Mouse (Mus musculus): Measurements from ENCODE around the gene Rcor2. TPM values are rescaled to one million over a fixed set of nuclear protein-coding genes. Genes with fewer than 3 reads are reported as not detected.

Rcor2 gene
- polyA plus RNA-seq (2012; rRNA removed; ENCODE audit: low replicate concordance): 1.5 and 3.3 TPM in 2 replicates

GRCm38 (mm10) chr19:7267091-7267741 is at the start of gene Rcor2:
Gene Rcor2 (plus strand): TSS chr19:7267325.

DNA sequence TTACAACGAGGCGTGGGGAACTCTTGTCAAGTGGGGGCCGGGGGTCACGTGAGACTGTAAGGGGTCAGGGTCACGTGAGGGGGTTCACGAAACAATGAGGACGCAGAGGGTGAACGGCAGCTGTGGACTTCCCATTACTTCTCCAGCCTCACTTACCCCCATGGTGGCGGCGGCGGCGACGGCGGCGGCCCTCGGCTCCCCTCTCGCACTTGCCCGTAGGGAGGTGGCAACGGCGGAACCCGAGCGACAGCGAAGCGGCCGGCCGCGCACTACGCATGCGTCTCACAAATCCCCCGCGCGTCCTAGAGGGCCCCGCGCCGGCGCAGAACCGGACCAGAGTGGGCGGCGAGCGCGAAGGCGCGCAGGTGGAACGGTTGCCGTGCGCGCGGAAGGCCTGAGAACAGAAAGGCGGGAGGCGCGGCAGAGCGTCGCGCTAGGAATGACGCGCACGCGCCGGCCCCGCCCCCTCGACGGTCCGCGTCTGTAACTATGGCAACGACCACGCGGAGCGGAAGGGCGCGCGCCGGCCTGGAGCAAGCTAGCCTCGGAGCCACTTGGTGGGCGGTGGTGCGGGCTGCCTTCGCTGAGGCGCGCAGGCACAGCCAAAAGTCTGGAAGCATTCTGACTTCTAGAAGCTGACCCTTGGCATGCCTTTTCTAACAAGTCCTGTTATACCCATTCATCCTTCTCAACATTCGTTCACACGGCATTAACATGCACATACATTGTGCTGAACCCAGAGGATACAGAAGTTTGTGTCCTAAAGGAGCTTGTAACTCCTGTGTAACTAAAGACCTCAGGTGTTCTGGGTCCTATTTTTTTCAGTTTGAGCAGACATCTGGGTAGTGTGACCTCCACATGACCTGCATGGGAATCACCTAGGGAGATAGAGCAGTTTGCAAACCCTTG is 26.1 kb upstream of the Rcor2 start, which contains the start of gene Naa40:
Gene Naa40 (minus strand): TSS at position 402 of the 909 bp plus-strand sequence.

Other genes with a start within 250 kb of the Rcor2 start
- 8.8 and 17.2 TPM in 2 replicates for gene Fermt3, start 247.9 kb upstream of the Rcor2 start, polyA plus RNA-seq (2012; rRNA removed; ENCODE audit: low replicate concordance)
- 15.1 and 19.1 TPM in 2 replicates for gene Stip1, start 227.4 kb upstream of the Rcor2 start, polyA plus RNA-seq (2012; rRNA removed; ENCODE audit: low replicate concordance)
- gene Macrod1, start 210.5 kb upstream of the Rcor2 start, polyA plus RNA-seq (2012; rRNA removed; ENCODE audit: low replicate concordance): 39.6 and 55.8 TPM in 2 replicates
- 0.05 and 0.15 TPM in 2 replicates for gene Flrt1, start 161.6 kb upstream of the Rcor2 start, polyA plus RNA-seq (2012; rRNA removed; ENCODE audit: low replicate concordance)
- 83.6 and 128 TPM in 2 replicates for gene Otub1, start 61.0 kb upstream of the Rcor2 start, polyA plus RNA-seq (2012; rRNA removed; ENCODE audit: low replicate concordance)
- 3,491 and 5,701 TPM in 2 replicates for gene Cox8a, start 49.7 kb upstream of the Rcor2 start, polyA plus RNA-seq (2012; rRNA removed; ENCODE audit: low replicate concordance)
- 11.7 and 14.2 TPM in 2 replicates for gene Naa40, start 26.1 kb upstream of the Rcor2 start, polyA plus RNA-seq (2012; rRNA removed; ENCODE audit: low replicate concordance)
- 199 and 263 TPM in 2 replicates for gene Mark2, start 74.5 kb downstream of the Rcor2 start, polyA plus RNA-seq (2012; rRNA removed; ENCODE audit: low replicate concordance)
- gene Spindoc, start 115.7 kb downstream of the Rcor2 start, polyA plus RNA-seq (2012; rRNA removed; ENCODE audit: low replicate concordance): 12.7 and 14.5 TPM in 2 replicates
- 8.6 and 8.8 TPM in 2 replicates for gene 2700081O15Rik, start 150.3 kb downstream of the Rcor2 start, polyA plus RNA-seq (2012; rRNA removed; ENCODE audit: low replicate concordance)
- 86.5 and 137 TPM in 2 replicates for gene Rtn3, start 216.0 kb downstream of the Rcor2 start, polyA plus RNA-seq (2012; rRNA removed; ENCODE audit: low replicate concordance)
- 1.5 and 2.7 TPM in 2 replicates for gene Atl3, start 226.7 kb downstream of the Rcor2 start, polyA plus RNA-seq (2012; rRNA removed; ENCODE audit: low replicate concordance)

Measured in duodenum, adult 2 months (tissue).